Mouse (Mus musculus) liver, adult (tissue): ENCODE results near the gene Znrf4.

Experiments used
- GATA4 ChIP-seq: IDR thresholded peaks from 2 replicates; pipeline ENCODE4 v1.6.1; 2014; ENCODE audit warnings: mild to moderate bottlenecking, low read length; ENCODE audit not compliant: insufficient replicate concordance

The Znrf4 gene

GRCm38 (mm10) chr17:56544699-56545387, 32.6 kb upstream of the Znrf4 start:
- TF ChIP-seq GATA4 = no peak

- TF ChIP-seq GATA4 = no peak
These were observed 31.5 kb upstream of the Znrf4 start for GRCm38 (mm10) chr17:56543684-56544224.

- TF ChIP-seq GATA4 = no peak
These were observed 30.5 kb upstream of the Znrf4 start for GRCm38 (mm10) chr17:56542736-56543135.

GRCm38 (mm10) chr17:56540562-56540975, 28.3 kb upstream of the Znrf4 start:
- TF ChIP-seq GATA4 = no peak

- TF ChIP-seq GATA4 = no peak
These were observed 25.7 kb upstream of the Znrf4 start for GRCm38 (mm10) chr17:56537912-56538311.

- no peak for TF ChIP-seq GATA4
These were observed 24.6 kb upstream of the Znrf4 start for GRCm38 (mm10) chr17:56536874-56537273.

- no peak for TF ChIP-seq GATA4
These were observed 24.0 kb upstream of the Znrf4 start for GRCm38 (mm10) chr17:56536192-56536591.

GRCm38 (mm10) chr17:56524943-56525342, 12.7 kb upstream of the Znrf4 start:
- TF ChIP-seq GATA4 = no peak

- no peak for TF ChIP-seq GATA4
These were observed 10.5 kb upstream of the Znrf4 start for GRCm38 (mm10) chr17:56522744-56523143.

- no peak for TF ChIP-seq GATA4
These were observed 3.6 kb upstream of the Znrf4 start for GRCm38 (mm10) chr17:56515690-56516410.

- TF ChIP-seq GATA4 = no peak
These were observed 2.7 kb upstream of the Znrf4 start for GRCm38 (mm10) chr17:56514916-56515315.

- no peak for TF ChIP-seq GATA4
These were observed 2.1 kb upstream of the Znrf4 start for GRCm38 (mm10) chr17:56514330-56514729.

GRCm38 (mm10) chr17:56511707-56512090, 532 bp downstream of the Znrf4 start:
- no peak for TF ChIP-seq GATA4

GRCm38 (mm10) chr17:56510970-56511706, 1.1 kb downstream of the Znrf4 start:
- no peak for TF ChIP-seq GATA4

GRCm38 (mm10) chr17:56510473-56510969, 1.7 kb downstream of the Znrf4 start:
- TF ChIP-seq GATA4 = no peak

GRCm38 (mm10) chr17:56509707-56510472, 2.3 kb downstream of the Znrf4 start:
- no peak for TF ChIP-seq GATA4
